Mouse (Mus musculus) embryonic fibroblast, embryonic 13.5 days (primary cell): Measurements from ENCODE around the gene Hspb11. TPM values are rescaled to one million over a fixed set of nuclear protein-coding genes. Genes with fewer than 3 reads are reported as not detected.
A peak's percentile ranks its signal among the peaks of the same experiment; 100 is the strongest.

Experiments used
- H3K27ac ChIP-seq: 2 replicates; pipeline ENCODE4 v1.5.1; 2012; ENCODE audit warnings: low read length, control low read depth, inconsistent platforms; ENCODE audit not compliant: insufficient read depth
- H3K4me1 ChIP-seq: 2 replicates; pipeline ENCODE4 v1.6.1; 2011; ENCODE audit warnings: low read length; ENCODE audit not compliant: control insufficient read depth, insufficient read depth
- H3K4me3 ChIP-seq: 2 replicates; pipeline ENCODE4 v1.5.1; 2011; ENCODE audit warnings: mild to moderate bottlenecking, control low read depth, low read length; ENCODE audit not compliant: insufficient read depth
- CTCF ChIP-seq: IDR thresholded peaks from 2 replicates; pipeline ENCODE4 v1.5.1; 2011; ENCODE audit warnings: mild to moderate bottlenecking, control low read depth, low read length, moderate library complexity, borderline replicate concordance; ENCODE audit not compliant: insufficient read depth
- POLR2A ChIP-seq: IDR thresholded peaks from 2 replicates; pipeline ENCODE4 v1.6.1; 2011; ENCODE audit warnings: low read depth, mild to moderate bottlenecking, control low read depth, low read length, moderate library complexity
- polyA plus RNA-seq: library from polyadenylated mRNA; stranded (reverse); fragments of >200 nt; gene quantifications from 2 replicates; pipeline ENCODE4 v1.2.4, GENCODE M21; 2011; ENCODE audit warnings: low read depth; ENCODE audit not compliant: missing spikeins, insufficient read length

Hspb11 gene
- polyA plus RNA-seq, 1 experiment: 62.5 TPM

DNA sequence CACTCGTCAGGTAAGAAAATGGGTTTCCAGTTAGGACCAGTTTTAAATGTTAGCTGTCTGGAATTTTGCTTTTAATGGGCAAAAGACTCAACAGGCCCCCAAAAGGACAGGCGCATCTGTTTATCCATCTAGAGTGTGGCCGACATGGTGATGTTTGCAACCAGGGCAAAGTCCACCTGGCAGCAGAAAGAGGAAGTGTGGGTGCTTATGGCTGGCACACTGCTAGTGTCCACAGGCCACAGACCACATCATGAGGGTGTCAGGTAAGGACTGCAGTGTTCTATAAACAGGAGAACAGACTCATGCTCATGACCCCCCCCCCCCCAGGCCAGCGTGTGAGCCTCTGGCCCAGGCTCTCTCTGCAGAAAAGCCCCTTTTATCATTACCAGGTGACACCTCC lies 49.4 kb downstream of the Hspb11 start:
- no peak overlapping the region for H3K27ac ChIP-seq
- TF ChIP-seq POLR2A (no peak), CTCF (no peak)
- H3K4me3 ChIP-seq: no peak overlapping the region
- no peaks in the 10 kb centered on the region for H3K4me1 ChIP-seq

- Histone ChIP-seq H3K27ac (no peak overlapping the region), H3K4me1 (no peaks in the 10 kb centered on the region), H3K4me3 (no peak overlapping the region)
- TF ChIP-seq CTCF: no peak
- TF ChIP-seq POLR2A: no peak
These were observed 50.1 kb downstream of the Hspb11 start for GRCm38 (mm10) chr4:107303531-107303930.

DNA sequence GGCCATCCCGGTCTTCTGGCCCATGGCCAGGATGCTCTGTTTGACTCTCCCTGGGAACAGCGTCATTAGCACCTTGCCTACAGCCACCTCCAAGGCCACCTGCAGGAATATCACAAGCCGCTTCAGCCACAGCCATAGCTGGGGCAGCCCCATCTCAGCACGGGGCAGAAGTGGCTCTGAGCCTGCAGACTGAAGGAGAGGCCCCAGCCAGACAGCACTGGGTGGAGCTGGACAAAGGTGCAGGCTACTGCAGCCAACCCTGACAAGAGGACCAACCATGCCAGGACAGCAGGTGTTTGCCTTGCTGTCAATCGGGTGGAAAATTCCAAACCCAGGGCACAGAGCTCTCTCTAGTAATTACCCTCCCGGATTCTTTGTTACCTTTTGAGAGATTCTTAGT lies 53.6 kb downstream of the Hspb11 start, which contains the start of gene Dio1:
Gene Dio1, minus strand, starts transcription at position 204 of the 400 bp plus-strand sequence.
- Histone ChIP-seq H3K4me3 (no peak within 1 kb of the TSS), H3K27ac (no peak within 1 kb of the TSS), H3K4me1 (no peaks in the 10 kb centered on the region)
- TF ChIP-seq CTCF (no peak), POLR2A (no peak)

DNA sequence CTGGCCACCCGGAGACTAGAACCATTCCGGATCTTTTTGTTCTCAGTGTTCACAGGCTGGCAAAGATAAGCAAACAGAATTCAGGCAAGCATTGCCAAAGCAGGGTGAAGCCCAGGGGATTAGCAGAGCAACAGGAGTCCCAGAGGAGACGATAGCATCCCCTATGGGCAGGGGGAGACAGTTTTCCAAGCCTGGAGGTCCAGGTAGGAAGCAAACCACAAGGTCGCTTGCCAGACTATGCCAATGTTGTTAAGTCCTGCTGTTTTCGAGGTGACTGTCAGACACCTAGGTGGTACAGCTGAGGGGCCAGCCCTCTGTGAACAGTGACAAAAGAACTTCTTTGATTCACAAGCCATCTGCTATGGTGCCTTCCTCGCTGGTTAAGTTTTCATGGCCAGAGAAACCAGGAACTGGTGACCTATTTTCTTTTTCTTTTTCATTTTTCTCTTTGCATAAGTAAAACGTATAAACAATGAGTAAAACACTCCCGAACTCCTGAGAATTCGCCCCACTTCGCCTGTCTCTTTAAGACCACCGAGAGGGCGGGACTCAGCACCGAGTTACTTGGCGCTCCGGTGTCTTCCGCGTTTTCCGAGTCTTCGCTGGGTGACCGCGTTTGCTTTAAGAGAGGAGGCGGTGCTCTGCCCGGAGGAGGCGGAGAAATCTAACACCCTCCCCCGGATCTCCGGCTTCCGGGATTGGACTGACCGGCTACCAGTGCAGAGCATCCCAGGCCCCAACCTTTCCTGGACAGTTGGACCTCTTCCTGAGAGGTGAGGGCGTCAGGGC lies 60.5 kb downstream of the Hspb11 start, which contains the start of gene Yipf1:
Gene Yipf1, plus strand, starts transcription at position 674 of the 789 bp plus-strand sequence.
- H3K4me1 ChIP-seq: 0 out of 2 replicates have a peak, but pooled peaks cover 3% of the 10 kb centered on the region

DNA sequence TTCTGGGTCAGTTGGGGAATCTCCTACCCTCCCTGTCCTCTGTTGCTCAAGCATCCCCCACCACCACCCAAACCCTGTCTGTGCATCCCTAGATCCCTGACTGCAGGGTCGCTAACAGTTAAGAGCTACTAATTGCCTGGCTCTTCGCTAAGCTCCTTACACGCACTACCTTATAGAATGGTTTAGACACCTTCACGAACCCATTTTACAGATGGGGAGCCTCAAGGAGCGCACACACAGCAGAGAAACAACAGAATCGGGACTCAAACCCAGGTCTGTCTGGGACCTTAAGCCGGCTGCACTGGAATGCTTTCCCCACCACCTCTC lies 61.0 kb downstream of the Hspb11 start:
- Histone ChIP-seq H3K4me1 (0 out of 2 replicates have a peak, but pooled peaks cover 3% of the 10 kb centered on the region), H3K4me3 (peak overlapping the region; percentile 82), H3K27ac (no peak overlapping the region)
- TF ChIP-seq POLR2A (no peak), CTCF (no peak)

More for the DNA sequence above, 60.5 kb downstream of the Hspb11 start, which contains the start of gene Yipf1:
- Histone ChIP-seq H3K27ac (0 out of 2 replicates have a peak within 1 kb of the TSS, but pooled peaks have one; percentile 9), H3K4me3 (peak within 1 kb of the TSS; percentile 82)
- peak; percentile 88 for TF ChIP-seq POLR2A
- TF ChIP-seq CTCF: no peak

GRCm38 (mm10) chr4:107318646-107319045 lies 65.3 kb downstream of the Hspb11 start:
- H3K4me3 ChIP-seq: no peak overlapping the region
- no peak overlapping the region for H3K27ac ChIP-seq
- H3K4me1 ChIP-seq: no peaks in the 10 kb centered on the region
- TF ChIP-seq POLR2A: no peak
- no peak for TF ChIP-seq CTCF

GRCm38 (mm10) chr4:107321041-107321440 lies 67.6 kb downstream of the Hspb11 start:
- Histone ChIP-seq H3K27ac (no peak overlapping the region), H3K4me3 (no peak overlapping the region), H3K4me1 (no peaks in the 10 kb centered on the region)
- TF ChIP-seq CTCF: no peak
- no peak for TF ChIP-seq POLR2A

DNA sequence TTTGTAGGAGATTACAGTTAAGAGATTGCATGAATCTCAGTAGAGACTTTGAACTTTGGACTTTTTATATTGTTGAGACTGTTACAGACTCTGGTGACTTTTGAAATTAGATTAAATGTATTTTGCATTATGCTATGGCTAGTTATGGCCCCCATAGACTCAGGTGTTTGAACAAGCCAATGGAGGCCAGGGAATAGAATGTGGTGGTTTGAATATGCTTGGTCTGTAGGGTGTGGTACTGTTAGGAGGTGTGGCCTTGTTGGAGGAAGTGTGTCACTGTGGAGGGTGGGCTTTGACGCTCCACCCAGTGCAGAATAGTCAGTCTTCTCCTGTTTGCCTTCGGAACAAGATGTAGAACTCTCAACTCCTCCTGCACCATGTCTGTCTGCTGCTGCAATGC lies 69.7 kb downstream of the Hspb11 start:
- TF ChIP-seq CTCF: no peak
- TF ChIP-seq POLR2A: no peak
- Histone ChIP-seq H3K27ac (no peak overlapping the region), H3K4me1 (no peaks in the 10 kb centered on the region), H3K4me3 (no peak overlapping the region)

DNA sequence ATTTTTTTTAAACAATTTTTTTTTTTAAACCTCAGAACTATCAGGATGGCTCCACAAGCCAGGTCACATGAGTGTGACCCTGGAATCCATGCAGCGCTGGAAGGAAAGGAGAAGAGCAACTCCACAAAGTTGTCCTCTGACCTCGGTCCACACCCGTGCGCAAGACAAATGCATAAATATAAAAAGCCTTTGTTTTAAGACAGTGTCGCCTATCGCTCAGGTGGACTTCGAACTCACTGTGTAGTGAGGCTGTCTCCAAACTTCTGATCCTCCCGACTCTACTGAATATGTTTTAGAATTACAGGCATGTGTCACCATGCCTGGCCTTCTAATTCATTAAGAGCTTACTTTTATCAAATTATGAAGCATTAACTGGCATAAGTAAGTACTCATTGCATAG lies 75.1 kb downstream of the Hspb11 start:
- TF ChIP-seq CTCF (no peak), POLR2A (no peak)

More for the DNA sequence above, 75.1 kb downstream of the Hspb11 start:
- Histone ChIP-seq H3K4me1 (no peaks in the 10 kb centered on the region), H3K4me3 (no peak overlapping the region), H3K27ac (no peak overlapping the region)

Other genes with a start within 250 kb of the Hspb11 start
- 48.4 and 50.6 TPM in 2 replicates for gene Mrpl37, start 186.7 kb upstream of the Hspb11 start, polyA plus RNA-seq
- 5.5 and 6.3 TPM in 2 replicates for gene Cyb5rl, start 186.6 kb upstream of the Hspb11 start, polyA plus RNA-seq
- not detected in 2 replicates for gene Cdcp2, start 156.7 kb upstream of the Hspb11 start, polyA plus RNA-seq
- gene Tmem59, start 75.2 kb upstream of the Hspb11 start, polyA plus RNA-seq: 388 and 440 TPM in 2 replicates
- 23.0 and 29.7 TPM in 2 replicates for gene Tceanc2, start 74.5 kb upstream of the Hspb11 start, polyA plus RNA-seq
- gene Ldlrad1, start 44.4 kb upstream of the Hspb11 start, polyA plus RNA-seq: not detected in 2 replicates
- 88.1 and 129 TPM in 2 replicates for gene Lrrc42, start 61 bp upstream of the Hspb11 start, polyA plus RNA-seq
- not detected in 2 replicates for gene Dio1, start 53.6 kb downstream of the Hspb11 start, polyA plus RNA-seq
- 58.4 and 63.7 TPM in 2 replicates for gene Yipf1, start 60.8 kb downstream of the Hspb11 start, polyA plus RNA-seq
- 40.6 and 53.2 TPM in 2 replicates for gene Ndc1, start 114.2 kb downstream of the Hspb11 start, polyA plus RNA-seq
- gene Glis1, start 181.0 kb downstream of the Hspb11 start, polyA plus RNA-seq: 4.9 TPM in 2 replicates